Mouse (Mus musculus) heart, embryonic 16.5 days (tissue): Measurements from ENCODE around the gene Capn8. TPM values are rescaled to one million over a fixed set of nuclear protein-coding genes. Genes with fewer than 3 reads are reported as not detected.

Source experiments
- ATAC-seq: fragments of 200-750 bp; cut with Nextera tagmentation; replicated peaks from 2 replicates; pipeline ENCODE4 v1.8.0; 2017; ENCODE audit warnings: moderate number of reproducible peaks; ENCODE audit not compliant: insufficient read depth, low FRiP score; ENCODE audit errors: extremely low read depth
- H3K27ac ChIP-seq: fragments of 300-500 bp; sonication (generic); 2 replicates; pipeline ENCODE4 v1.5.1; 2014; ENCODE audit warnings: mild to moderate bottlenecking, low read length, control low read depth, moderate library complexity
- H3K27me3 ChIP-seq: fragments of 300-500 bp; sonication (generic); 2 replicates; pipeline ENCODE4 v1.6.1; 2014; ENCODE audit warnings: low read length, mixed read lengths; ENCODE audit not compliant: control insufficient read depth, insufficient read depth
- H3K36me3 ChIP-seq: fragments of 300-500 bp; sonication (generic); 2 replicates; pipeline ENCODE4 v1.6.1; 2014; ENCODE audit not compliant: control insufficient read depth, insufficient read depth
- H3K4me1 ChIP-seq: fragments of 300-500 bp; sonication (generic); 2 replicates; pipeline ENCODE4 v1.6.1; 2014; ENCODE audit warnings: low read length, mixed read lengths; ENCODE audit not compliant: control insufficient read depth, insufficient read depth
- H3K4me2 ChIP-seq: fragments of 300-500 bp; sonication (generic); 2 replicates; pipeline ENCODE4 v1.6.1; 2014; ENCODE audit warnings: low read depth, mild to moderate bottlenecking, control low read depth, low read length
- H3K4me3 ChIP-seq: fragments of 300-500 bp; sonication (generic); 2 replicates; pipeline ENCODE4 v1.5.1; 2014; ENCODE audit warnings: mild to moderate bottlenecking, control low read depth, low read length
- H3K9ac ChIP-seq: fragments of 300-500 bp; sonication (generic); 2 replicates; pipeline ENCODE4 v1.6.1; 2014; ENCODE audit warnings: low read length, control low read depth
- H3K9me3 ChIP-seq: fragments of 300-500 bp; sonication (generic); replicated peaks from 2 replicates; pipeline ENCODE4 v1.6.1; 2016; ENCODE audit warnings: low read length; ENCODE audit not compliant: control insufficient read depth
- WGBS: fragments of 180-500 bp; shearing (Covaris S2); extraction: QIAGEN DNeasy Blood & Tissue Kit; methylation state at CpG from one replicate; pipeline ENCODE4 v1.1.7; 2014; 5-methylcytosine and 5-hydroxymethylcytosine counted together
- polyA plus RNA-seq: library from polyadenylated mRNA; unstranded; fragments of >200 nt; fragmentation: Nextera tagmentation; extraction: Ambion mirVana; gene quantifications from 2 replicates; pipeline ENCODE4 v1.2.1, GENCODE M21; 2015

The Capn8 gene
- polyA plus RNA-seq, 1 experiment from 2014 or later = not detected

DNA sequence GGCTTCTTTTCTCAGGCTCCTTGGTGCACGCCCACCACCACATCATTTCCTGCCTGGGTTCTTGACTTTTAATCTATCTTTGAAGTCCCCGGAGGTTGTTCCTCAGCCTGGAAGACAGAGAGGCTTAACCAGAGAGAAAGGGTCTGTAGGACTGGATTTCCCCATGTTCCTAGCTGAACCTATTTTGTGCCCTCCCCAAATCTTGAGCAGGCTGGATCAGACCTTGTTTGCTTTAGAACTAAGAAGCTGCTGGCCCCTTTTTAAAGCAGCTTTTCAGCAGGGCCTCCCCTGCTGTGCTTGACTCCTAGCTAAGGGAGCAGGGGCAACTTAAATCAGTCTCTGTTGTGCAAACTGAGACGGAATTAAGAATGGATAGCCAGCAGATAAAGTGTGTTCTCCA lies 82.0 kb downstream of the Capn8 start:
- no peaks in the 10 kb centered on the region for H3K27me3 ChIP-seq
- no peak overlapping the region for H3K4me3 ChIP-seq
- no peak overlapping the region for H3K4me2 ChIP-seq
- 76% methylated on average over 3 of the region's 3 CpGs for WGBS
- no peaks in the 10 kb centered on the region for H3K36me3 ChIP-seq
- no peak overlapping the region for H3K9ac ChIP-seq
- ATAC-seq = no peak
- H3K27ac ChIP-seq = no peak overlapping the region
- H3K4me1 ChIP-seq = no peaks in the 10 kb centered on the region
- H3K9me3 ChIP-seq = no peaks in the 10 kb centered on the region

DNA sequence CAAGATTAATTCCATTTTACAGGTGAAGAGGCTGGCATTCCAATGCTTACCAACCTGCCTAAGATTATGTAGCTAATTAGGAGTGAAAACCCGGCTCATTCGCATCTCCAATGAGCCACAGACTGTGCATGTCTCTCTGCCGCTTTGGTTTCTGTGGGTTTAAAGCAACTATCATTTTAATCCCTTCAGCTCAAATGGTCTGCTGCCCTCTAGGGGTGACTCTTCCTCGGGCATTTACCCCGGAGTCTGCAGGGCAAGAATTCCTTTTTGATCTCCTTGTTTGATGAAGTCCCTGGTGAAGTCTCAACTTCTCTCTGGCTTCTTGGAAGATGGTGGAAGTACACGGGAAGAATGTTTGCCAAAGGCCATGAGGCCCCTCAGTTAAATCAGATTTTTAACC lies 93.0 kb downstream of the Capn8 start:
- Histone ChIP-seq H3K36me3 (no peaks in the 10 kb centered on the region), H3K4me2 (no peak overlapping the region), H3K27ac (no peak overlapping the region), H3K27me3 (no peaks in the 10 kb centered on the region), H3K4me3 (no peak overlapping the region), H3K9me3 (0 out of 2 replicates have a peak, but pooled peaks cover 2% of the 10 kb centered on the region), H3K4me1 (peaks cover 11% of the 10 kb centered on the region), H3K9ac (no peak overlapping the region)
- ATAC-seq = no peak
- WGBS = 38% methylated on average over 6 of the region's 6 CpGs

DNA sequence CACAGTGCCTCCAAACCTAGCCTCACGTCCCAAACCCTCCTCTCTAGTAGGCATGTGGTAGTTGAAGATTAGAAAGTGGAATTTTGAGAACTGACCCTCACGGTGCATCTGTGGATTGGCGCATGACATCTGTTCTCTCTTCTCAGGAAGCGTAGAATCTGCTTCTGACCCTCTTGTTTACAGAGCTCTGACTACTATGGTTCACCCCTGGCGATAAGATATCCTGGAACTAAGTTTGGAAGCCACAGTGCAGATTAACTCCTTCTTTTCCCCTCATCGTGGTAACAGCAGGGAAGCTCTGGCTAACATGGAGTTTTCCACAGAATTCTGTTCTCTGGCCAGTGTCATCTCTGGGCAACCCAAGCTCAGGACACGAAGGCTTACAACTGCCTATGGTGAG lies 95.6 kb downstream of the Capn8 start:
- H3K4me2 ChIP-seq = no peak overlapping the region
- H3K9ac ChIP-seq = no peak overlapping the region
- 22% methylated on average over 7 of the region's 7 CpGs for WGBS
- no peaks in the 10 kb centered on the region for H3K36me3 ChIP-seq
- no peaks in the 10 kb centered on the region for H3K27me3 ChIP-seq
- H3K27ac ChIP-seq = no peak overlapping the region
- peaks cover 16% of the 10 kb centered on the region for H3K4me1 ChIP-seq
- no peak overlapping the region for H3K4me3 ChIP-seq
- 0 out of 2 replicates have a peak, but pooled peaks cover 2% of the 10 kb centered on the region for H3K9me3 ChIP-seq
- ATAC-seq = no peak

DNA sequence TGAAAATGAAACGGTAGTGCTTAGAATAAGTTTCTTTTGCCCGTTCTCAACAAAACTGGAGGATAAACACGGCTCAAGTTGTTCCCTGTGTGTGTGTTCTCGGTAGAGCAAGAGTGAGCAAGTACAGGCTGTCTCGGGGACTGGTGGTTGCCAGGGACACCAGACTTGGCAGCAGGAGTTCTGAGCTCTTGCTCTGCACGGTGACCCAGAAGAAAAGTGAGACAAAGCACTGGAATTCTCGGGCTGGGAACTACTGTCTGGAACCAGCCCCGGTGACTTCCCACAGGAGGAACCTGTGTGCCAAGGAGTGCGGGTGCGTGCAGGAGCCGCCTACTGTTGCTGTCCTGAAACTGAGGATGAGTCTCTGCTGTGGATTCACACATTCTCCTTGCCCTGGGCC lies 98.9 kb downstream of the Capn8 start:
- Histone ChIP-seq H3K4me1 (peaks cover 16% of the 10 kb centered on the region), H3K9me3 (no peaks in the 10 kb centered on the region), H3K27me3 (no peaks in the 10 kb centered on the region), H3K9ac (no peak overlapping the region), H3K4me2 (no peak overlapping the region), H3K27ac (no peak overlapping the region), H3K36me3 (no peaks in the 10 kb centered on the region), H3K4me3 (no peak overlapping the region)
- 47% methylated on average over 11 of the region's 11 CpGs for WGBS
- peak; percentile 67 for ATAC-seq

DNA sequence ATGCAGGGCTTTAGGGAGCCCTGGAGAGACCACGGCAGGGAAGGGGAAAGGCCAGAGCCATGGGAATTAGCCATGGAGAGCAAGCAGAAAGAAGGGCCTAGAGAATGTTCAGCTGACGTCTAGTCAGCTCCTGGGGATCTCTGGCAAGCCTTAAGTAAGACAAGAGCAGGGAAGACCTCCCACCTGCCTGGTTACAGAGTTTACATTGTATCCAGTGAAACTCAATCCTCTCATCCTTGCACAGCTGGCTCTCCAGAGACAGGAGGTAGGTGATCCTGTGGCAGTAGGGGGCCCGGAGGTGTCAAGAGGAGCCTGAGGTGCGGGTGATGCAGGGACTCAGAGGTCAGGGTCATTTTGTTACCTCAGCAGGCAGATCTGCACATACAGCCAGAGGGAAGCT lies 100.0 kb downstream of the Capn8 start:
- Histone ChIP-seq H3K9ac (no peak overlapping the region), H3K9me3 (no peaks in the 10 kb centered on the region), H3K4me1 (peaks cover 20% of the 10 kb centered on the region), H3K4me2 (no peak overlapping the region), H3K27ac (no peak overlapping the region), H3K36me3 (no peaks in the 10 kb centered on the region), H3K4me3 (no peak overlapping the region), H3K27me3 (no peaks in the 10 kb centered on the region)
- 59% methylated on average over 4 of the region's 4 CpGs for WGBS
- ATAC-seq = no peak

DNA sequence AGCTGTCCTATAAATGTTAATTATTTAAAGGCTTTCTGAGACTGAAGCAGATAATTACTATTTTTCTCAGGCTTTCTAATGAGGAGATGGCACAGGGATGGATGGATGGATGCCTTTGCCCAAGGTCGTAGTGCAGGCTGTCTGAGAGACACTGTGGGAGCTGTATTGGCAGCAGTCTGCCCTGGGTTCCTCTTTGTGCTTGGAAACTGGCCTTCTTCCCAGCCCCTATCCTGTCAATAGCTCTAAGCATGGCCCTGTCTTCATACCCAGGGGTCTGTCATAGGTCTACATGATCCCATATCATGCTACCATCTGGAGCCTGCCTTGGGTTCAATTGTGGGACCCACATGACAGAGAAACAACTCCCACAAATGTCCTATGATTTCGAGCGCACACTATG lies 102.5 kb downstream of the Capn8 start:
- Histone ChIP-seq H3K36me3 (no peaks in the 10 kb centered on the region), H3K4me2 (no peak overlapping the region), H3K4me1 (peaks cover 22% of the 10 kb centered on the region), H3K27me3 (no peaks in the 10 kb centered on the region), H3K9me3 (no peaks in the 10 kb centered on the region), H3K9ac (no peak overlapping the region), H3K27ac (no peak overlapping the region), H3K4me3 (no peak overlapping the region)
- WGBS = 88% methylated on average over 3 of the region's 3 CpGs
- no peak for ATAC-seq

DNA sequence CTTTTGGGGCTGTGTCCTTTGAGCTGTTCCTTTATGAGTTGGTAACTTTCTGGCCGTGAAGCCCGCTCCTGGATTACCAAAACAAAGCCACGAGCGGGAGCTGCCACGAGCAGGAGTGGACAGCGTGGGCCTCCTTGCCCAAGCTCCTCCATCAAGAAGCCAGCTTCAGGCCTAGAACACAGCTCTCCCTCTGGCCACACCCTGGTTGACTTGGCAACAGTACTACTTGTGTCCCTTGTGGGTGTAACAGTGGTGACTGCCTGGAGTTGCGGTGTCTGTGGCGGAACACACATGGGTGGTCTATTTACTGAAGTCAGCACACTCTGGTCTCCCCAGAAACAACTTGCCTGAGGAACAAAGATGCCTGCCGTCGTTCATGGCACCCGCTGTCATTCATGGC lies 104.9 kb downstream of the Capn8 start:
- Histone ChIP-seq H3K27ac (peak overlapping the region; percentile 72; the same call in 1 of the 2 replicates), H3K9ac (no peak overlapping the region), H3K4me2 (no peak overlapping the region), H3K36me3 (no peaks in the 10 kb centered on the region), H3K27me3 (no peaks in the 10 kb centered on the region), H3K4me3 (no peak overlapping the region), H3K9me3 (peaks cover 4% of the 10 kb centered on the region), H3K4me1 (peaks cover 16% of the 10 kb centered on the region)
- ATAC-seq = no peak
- 65% methylated on average over 11 of the region's 11 CpGs for WGBS

DNA sequence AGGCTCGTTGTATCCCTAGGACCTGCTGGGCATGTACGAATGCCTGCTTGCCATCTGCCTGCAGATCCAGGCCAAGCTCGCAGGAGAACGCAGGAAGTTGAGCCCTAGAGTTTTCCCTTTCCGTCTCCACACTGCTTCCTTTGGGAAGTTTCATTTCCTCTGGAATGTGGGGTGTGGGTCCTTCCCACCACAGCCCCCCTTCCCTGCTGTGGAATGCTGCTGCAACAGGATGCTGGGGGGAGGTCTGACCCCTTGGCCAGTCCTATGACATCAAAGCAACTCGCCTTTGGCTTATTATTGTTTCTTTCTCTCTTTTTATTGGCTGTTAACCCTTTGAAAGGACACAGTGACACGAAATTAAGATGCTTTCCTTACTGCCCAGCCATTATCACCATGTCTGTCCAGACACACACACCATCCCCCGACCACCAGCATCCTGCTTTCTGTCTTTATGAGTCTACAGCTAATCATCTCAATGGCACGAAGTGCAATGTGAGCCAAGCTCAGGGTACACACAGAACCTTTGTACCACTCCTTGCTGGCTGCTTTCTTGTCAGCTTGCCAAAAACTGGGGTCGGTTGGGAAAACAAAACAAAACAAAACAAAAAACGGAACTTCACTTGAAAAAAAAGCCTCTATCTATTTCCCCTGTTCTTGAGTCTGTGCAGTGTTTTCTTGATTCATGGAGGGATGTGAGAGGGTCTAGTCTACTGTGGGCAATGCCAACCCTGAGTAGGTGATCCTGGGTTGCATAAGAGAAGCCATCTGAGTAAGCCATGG lies 105.9 kb downstream of the Capn8 start:
- H3K9ac ChIP-seq = no peak overlapping the region
- no peaks in the 10 kb centered on the region for H3K27me3 ChIP-seq
- peak; percentile 59 for ATAC-seq
- 40% methylated on average over 11 of the region's 11 CpGs for WGBS
- H3K36me3 ChIP-seq = no peaks in the 10 kb centered on the region
- peaks cover 16% of the 10 kb centered on the region for H3K4me1 ChIP-seq
- no peak overlapping the region for H3K4me3 ChIP-seq
- 0 out of 2 replicates have a peak overlapping the region, but pooled peaks have one; percentile 13 for H3K4me2 ChIP-seq
- H3K27ac ChIP-seq = peak overlapping the region; percentile 72
- H3K9me3 ChIP-seq = peaks cover 4% of the 10 kb centered on the region

DNA sequence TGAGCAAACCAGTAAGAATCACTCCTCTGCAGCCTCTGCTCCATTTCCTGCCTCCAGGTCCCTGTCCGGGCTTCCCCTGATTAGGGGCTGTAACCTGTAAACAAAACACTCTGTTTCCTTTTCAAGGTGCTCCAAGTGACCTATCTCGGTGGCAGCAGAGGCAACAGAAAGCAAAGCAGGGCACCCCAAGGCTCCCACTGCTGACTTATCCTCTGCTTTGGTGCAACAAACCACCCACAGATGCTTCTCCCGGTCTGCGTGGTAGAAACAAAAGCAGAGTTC lies 106.5 kb downstream of the Capn8 start:
- ATAC-seq = 0 out of 2 replicates have a peak, but pooled peaks have one; percentile 16
- Histone ChIP-seq H3K4me1 (peaks cover 16% of the 10 kb centered on the region), H3K4me3 (no peak overlapping the region), H3K36me3 (no peaks in the 10 kb centered on the region), H3K9ac (no peak overlapping the region), H3K27ac (peak overlapping the region; percentile 72), H3K9me3 (peaks cover 4% of the 10 kb centered on the region), H3K4me2 (no peak overlapping the region), H3K27me3 (no peaks in the 10 kb centered on the region)
- WGBS = 45% methylated on average over 4 of the region's 4 CpGs
